Mouse (Mus musculus) left cerebral cortex, postnatal 25 days (tissue): ENCODE measurements around the gene Ankrd50. TPM values are rescaled to one million over a fixed set of nuclear protein-coding genes. Genes with fewer than 3 reads are reported as not detected.
A peak's percentile ranks its signal among the peaks of the same experiment; 100 is the strongest.

Source experiments
- DNase-seq, 2 experiments: peaks; one replicate each; pipeline ENCODE4 v3.0.0; 2022; ENCODE audit warnings: low spot score in 2 of 2, mixed read lengths in 1 of 2
- intact Hi-C: fragments of 180-260 bp; cut with DNase I; formaldehyde crosslinking; loops from one replicate; pipeline ENCODE4 v1.15.1; 2025
- total RNA-seq, 2 experiments: library from RNA; stranded (reverse); gene quantifications; 2 replicates each; pipeline ENCODE4 v1.2.3; 2021

Ankrd50 gene
- total RNA-seq = 10 to 100 TPM; 84.6 to 96.2 TPM

- peak; percentile 95 to 99 for DNase-seq
- intact Hi-C loops = loop anchor here (2.0 to 5.0 kb wide), 3 partner anchors 213 to 363 kb away; no protein-coding TSS in a partner anchor
Observed at GRCm38 (mm10) chr3:38484191-38485106, at the start of gene Ankrd50. Gene Ankrd50, minus strand, starts transcription at chr3:38484844.

- DNase-seq = peak in 1 of 2 experiments; percentile 12
- intact Hi-C loops = no loop called here
Observed at GRCm38 (mm10) chr3:38534245-38534644, 49.6 kb upstream of the Ankrd50 start.

DNA sequence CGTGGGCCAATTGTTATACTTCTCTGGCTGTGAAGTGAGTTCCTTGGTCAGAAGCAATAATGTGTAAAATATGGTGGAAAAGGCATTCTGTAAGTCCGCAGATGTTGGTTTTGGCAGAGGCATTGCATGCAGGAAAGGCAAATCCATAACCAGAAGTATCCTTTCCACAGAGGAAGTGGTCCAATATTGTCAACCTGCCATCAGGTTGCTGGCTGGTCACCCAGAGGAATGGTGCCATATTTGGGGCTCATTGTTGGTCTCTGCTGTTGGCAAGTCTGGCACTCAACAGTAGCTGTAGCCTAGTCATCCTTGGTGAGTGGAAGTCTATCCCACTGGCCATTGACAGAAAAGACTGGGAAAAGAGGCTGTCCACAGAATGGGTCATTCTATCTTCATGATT is 35.8 kb upstream of the Ankrd50 start:
- intact Hi-C loops = no loop called here
- no peak for DNase-seq

DNA sequence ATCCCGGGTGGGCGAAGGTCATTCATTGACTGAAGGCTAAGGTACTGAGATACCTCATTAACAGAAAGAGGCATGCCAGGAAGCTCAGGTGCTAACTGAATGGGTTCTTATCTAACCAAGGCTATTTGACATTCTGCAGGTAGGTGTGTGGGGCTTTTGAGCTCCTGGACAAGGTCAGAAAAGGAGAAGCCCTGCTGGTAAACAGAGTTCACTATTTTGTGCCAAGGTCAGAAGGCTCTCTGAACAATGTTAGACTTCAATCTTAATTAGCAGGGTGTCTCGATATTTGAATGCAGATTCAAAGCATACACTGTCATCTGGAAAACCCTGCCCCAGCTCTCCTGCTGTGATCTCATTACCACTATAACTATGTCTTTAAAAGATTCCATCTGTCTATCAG is 35.3 kb upstream of the Ankrd50 start:
- intact Hi-C loops = no loop called here
- DNase-seq = no peak

DNA sequence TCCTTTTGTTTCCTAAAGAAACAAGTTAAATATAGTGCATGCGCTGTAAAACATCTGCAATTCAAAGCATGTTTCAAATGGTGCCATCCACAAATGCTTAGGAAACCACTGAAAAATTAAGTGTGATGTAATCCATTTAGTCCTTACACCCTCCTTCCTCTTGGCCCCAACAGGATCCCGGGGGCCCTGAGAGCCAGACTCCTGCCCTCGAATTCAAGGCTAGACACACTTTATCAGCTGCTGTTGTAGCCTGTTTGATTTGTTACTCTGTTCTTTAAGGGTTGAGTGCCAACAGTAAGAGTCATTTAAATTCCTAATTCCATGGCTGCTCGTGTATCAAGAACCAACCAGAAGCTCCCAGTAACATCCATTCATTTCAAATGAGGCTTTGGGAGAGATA is 19.0 kb upstream of the Ankrd50 start:
- DNase-seq = no peak

GRCm38 (mm10) chr3:38502156-38502555 is 17.5 kb upstream of the Ankrd50 start:
- intact Hi-C loops = no loop called here
- DNase-seq = no peak

More for the DNA sequence above, 19.0 kb upstream of the Ankrd50 start:
- intact Hi-C loops = no loop called here

- intact Hi-C loops = no loop called here
Observed at GRCm38 (mm10) chr3:38501739-38502138, 17.1 kb upstream of the Ankrd50 start.

DNA sequence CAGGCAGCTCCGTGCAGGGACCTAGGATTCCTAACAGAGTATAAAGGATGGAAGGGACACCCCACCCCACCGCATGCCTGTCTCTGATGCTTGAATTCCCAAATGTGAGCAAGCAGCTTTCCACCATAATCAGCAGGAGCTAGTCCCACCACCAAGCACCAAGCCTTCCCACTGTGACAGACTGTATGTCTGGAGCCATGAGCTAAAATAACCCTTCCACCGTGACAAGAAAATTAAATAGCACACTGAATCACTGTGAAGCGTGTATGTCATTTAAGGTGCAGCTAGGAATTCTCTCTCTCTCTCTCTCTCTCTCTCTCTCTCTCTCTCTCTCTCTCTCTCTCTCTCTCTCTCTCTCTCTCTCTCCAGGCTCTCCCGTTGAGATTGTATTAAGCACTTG is 16.7 kb upstream of the Ankrd50 start:
- peak in 1 of 2 experiments; percentile 23 for DNase-seq
- intact Hi-C loops = no loop called here

More at GRCm38 (mm10) chr3:38501739-38502138, 17.1 kb upstream of the Ankrd50 start:
- no peak for DNase-seq

DNA sequence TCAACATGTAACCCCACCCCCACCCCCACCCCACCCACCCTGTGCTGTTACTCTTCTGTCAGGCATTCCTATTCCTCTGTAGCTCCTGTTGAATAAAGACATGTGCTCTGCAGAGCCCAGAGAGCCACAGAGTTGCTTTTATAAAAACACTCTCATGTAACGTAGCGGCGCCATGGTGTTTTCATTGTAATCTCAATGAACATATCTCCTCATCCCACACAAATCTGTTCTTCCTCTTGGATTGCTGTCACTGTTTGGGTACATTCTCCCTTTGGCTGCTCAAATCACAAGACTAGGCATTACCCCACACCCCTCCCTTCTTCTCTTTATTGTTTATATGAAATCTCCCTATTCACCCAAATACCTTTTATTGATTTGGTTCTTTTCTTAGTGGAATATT is 13.9 kb upstream of the Ankrd50 start:
- intact Hi-C loops = no loop called here
- DNase-seq = peak in 1 of 2 experiments; percentile 37

- no peak for DNase-seq
- intact Hi-C loops = no loop called here
Observed at GRCm38 (mm10) chr3:38496795-38497385, 12.2 kb upstream of the Ankrd50 start.

- intact Hi-C loops = no loop called here
- DNase-seq = no peak
Observed at GRCm38 (mm10) chr3:38491702-38492101, 7.1 kb upstream of the Ankrd50 start.

DNA sequence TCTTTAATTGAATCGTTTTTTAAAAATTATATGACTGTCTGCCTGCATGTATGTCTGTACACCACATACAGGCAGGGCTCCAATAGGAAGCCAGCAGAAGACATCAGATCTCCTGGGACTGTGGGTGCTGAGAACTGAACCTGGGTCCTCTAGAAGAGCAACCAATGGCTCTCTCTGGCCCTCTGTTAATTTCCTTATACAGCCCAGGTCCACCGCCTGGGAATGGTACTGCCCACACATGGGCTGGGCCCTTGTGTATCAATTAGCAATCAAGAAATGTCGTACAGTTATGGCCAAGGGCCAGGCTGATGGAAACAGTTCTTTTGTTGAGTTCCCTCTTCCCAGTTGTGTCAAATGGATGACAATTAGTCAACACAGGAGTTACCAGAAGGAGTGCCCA is 6.6 kb upstream of the Ankrd50 start:
- DNase-seq = no peak
- intact Hi-C loops = no loop called here

GRCm38 (mm10) chr3:38490720-38491119 is 6.1 kb upstream of the Ankrd50 start:
- intact Hi-C loops = no loop called here
- no peak for DNase-seq

- intact Hi-C loops = loop anchor here (2.0 kb wide), 1 partner anchor 230 kb away; no protein-coding TSS in a partner anchor
- no peak for DNase-seq
Observed at GRCm38 (mm10) chr3:38485107-38485545, 482 bp upstream of the Ankrd50 start.

- intact Hi-C loops = loop anchor here (5.0 kb wide), 2 partner anchors 214 to 364 kb away; no protein-coding TSS in a partner anchor
- DNase-seq = peak; percentile 45 to 64
Observed at GRCm38 (mm10) chr3:38483551-38483950, 1.1 kb downstream of the Ankrd50 start.

- intact Hi-C loops = loop anchor here (5.0 kb wide), 2 partner anchors 215 to 365 kb away; no protein-coding TSS in a partner anchor
- peak in 1 of 2 experiments; percentile 26 for DNase-seq
Observed at GRCm38 (mm10) chr3:38482749-38483148, 1.9 kb downstream of the Ankrd50 start.

DNA sequence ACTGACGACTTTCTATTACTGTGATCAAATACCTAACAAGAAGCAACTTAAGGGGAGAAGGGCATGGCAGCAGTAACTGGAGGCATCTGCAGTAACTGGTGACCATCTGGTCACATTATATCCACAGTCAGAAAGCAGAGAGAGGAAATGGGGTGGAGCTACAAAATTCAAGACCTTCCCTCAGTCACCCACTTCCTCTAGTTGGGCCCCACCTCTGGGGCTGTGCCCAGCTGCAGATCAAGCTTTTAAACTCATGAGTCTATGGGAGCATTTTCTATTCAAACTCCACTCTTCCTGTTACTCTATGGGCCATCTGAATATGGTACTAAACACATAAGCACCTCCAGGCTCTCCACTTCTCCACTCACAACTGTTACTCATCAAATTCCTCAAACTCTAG is 3.5 kb downstream of the Ankrd50 start:
- intact Hi-C loops = loop anchor here (5.0 kb wide), 2 partner anchors 216 to 366 kb away; no protein-coding TSS in a partner anchor
- no peak for DNase-seq

DNA sequence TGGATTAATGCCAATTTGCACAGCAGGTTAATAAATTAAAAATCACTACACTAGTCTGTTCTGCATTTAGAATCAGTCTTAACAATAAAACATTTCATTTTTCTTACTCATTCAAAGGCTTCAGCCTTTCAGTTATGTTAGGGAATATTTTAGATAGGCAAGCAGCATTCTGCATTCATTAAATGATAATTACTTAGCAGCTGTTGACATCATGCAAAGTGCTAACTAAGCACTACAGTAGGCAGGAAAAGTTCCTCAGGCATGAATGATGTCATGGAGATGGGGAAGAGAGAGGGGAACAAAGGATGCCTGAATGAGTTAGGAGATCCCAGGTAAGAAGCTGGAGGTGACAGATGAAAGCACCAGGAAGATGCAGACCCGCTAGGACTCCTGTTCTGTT is 6.7 kb downstream of the Ankrd50 start:
- intact Hi-C loops = no loop called here
- DNase-seq = no peak

DNA sequence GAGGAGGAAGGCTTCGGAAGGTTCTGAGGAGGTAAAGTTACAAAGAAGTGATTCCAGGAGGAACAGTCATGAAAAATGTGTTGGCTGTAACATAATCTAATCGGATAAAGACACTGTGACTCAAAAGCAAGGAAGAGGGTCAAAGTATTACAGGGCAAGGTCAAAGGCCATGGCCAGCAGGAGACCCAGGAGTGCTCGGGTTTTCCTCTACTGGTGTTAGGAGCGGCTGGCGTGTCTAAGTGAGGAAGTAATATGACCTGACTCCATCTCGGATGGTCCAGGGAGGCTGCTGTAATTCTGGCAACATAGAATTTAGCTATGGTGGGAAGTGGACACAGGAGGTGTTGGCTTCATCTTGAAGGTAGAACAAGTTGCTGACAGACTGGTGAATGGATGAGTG is 9.1 kb downstream of the Ankrd50 start:
- intact Hi-C loops = no loop called here

GRCm38 (mm10) chr3:38473138-38473537 is 11.5 kb downstream of the Ankrd50 start:
- peak in 1 of 2 experiments; percentile 89 for DNase-seq
- intact Hi-C loops = no loop called here

More for the DNA sequence above, 9.1 kb downstream of the Ankrd50 start:
- no peak for DNase-seq
